Mouse (Mus musculus): ENCODE measurements around the gene Gm11639. TPM values are rescaled to one million over a fixed set of nuclear protein-coding genes. Genes with fewer than 3 reads are reported as not detected.

Gm11639 gene
- polyA plus RNA-seq, 1 experiment from 2014 or later, result not detected

- H3K4me2 ChIP-seq (replicated peaks; ENCODE audit: low read depth), result no peak overlapping the region
- H3K4me1 ChIP-seq (replicated peaks; ENCODE audit: control insufficient read depth, insufficient read depth, low read length), result no peaks in the 10 kb centered on the region
- no peaks in the 10 kb centered on the region for H3K27me3 ChIP-seq (replicated peaks; ENCODE audit: control insufficient read depth, insufficient read depth, low read length)
- no peaks in the 10 kb centered on the region for H3K9me3 ChIP-seq (ENCODE audit: control insufficient read depth)
- H3K36me3 ChIP-seq (ENCODE audit: control insufficient read depth, insufficient read depth), result no peaks in the 10 kb centered on the region
- TF ChIP-seq CTCF (IDR thresholded peaks at IDR 0.05; ENCODE audit: low read depth), result no peak
- H3K27ac ChIP-seq (ENCODE audit: low read depth, low read length), result no peak overlapping the region
- ATAC-seq, result no peak
- no peak overlapping the region for H3K9ac ChIP-seq (ENCODE audit: low read depth, low read length)
- 97% methylated on average over 1 of the region's 1 CpGs for WGBS
- no peak overlapping the region for H3K4me3 ChIP-seq (ENCODE audit: low read depth, low read length)
Observed at GRCm38 (mm10) chr11:104967862-104968261, 282.4 kb downstream of the Gm11639 start.

DNA sequence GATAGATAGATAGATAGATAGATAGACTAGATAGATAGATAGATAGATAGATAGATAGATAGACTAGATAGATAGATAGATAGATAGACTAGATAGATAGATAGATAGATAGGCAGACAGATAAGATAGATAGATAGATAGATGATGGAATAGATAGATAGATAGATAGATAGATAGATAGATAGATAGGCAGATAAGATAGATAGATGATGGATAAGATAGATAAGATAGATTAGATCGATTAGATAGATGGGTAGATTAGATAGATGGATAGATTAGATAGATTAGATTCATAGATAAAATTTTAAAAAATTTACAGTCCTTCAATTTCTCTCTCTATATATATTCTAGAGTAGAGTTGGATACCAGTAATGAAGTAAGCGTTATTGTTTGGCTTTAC lies 282.9 kb downstream of the Gm11639 start:
- WGBS, result 87% methylated on average over 2 of the region's 2 CpGs
- no peaks in the 10 kb centered on the region for H3K4me1 ChIP-seq (replicated peaks; ENCODE audit: control insufficient read depth, insufficient read depth, low read length)
- H3K4me2 ChIP-seq (replicated peaks; ENCODE audit: low read depth), result no peak overlapping the region
- H3K4me3 ChIP-seq (ENCODE audit: low read depth, low read length), result no peak overlapping the region
- no peak overlapping the region for H3K27ac ChIP-seq (ENCODE audit: low read depth, low read length)
- no peak for TF ChIP-seq CTCF (IDR thresholded peaks at IDR 0.05; ENCODE audit: low read depth)
- no peaks in the 10 kb centered on the region for H3K27me3 ChIP-seq (replicated peaks; ENCODE audit: control insufficient read depth, insufficient read depth, low read length)
- H3K9me3 ChIP-seq (ENCODE audit: control insufficient read depth), result no peaks in the 10 kb centered on the region
- ATAC-seq, result no peak
- H3K36me3 ChIP-seq (ENCODE audit: control insufficient read depth, insufficient read depth), result no peaks in the 10 kb centered on the region
- no peak overlapping the region for H3K9ac ChIP-seq (ENCODE audit: low read depth, low read length)

- H3K4me3 ChIP-seq (ENCODE audit: low read depth, low read length), result no peak overlapping the region
- no peaks in the 10 kb centered on the region for H3K36me3 ChIP-seq (ENCODE audit: control insufficient read depth, insufficient read depth)
- no peak for TF ChIP-seq CTCF (IDR thresholded peaks at IDR 0.05; ENCODE audit: low read depth)
- no peaks in the 10 kb centered on the region for H3K9me3 ChIP-seq (ENCODE audit: control insufficient read depth)
- 17% methylated on average over 4 of the region's 4 CpGs for WGBS
- H3K27me3 ChIP-seq (replicated peaks; ENCODE audit: control insufficient read depth, insufficient read depth, low read length), result no peaks in the 10 kb centered on the region
- no peaks in the 10 kb centered on the region for H3K4me1 ChIP-seq (replicated peaks; ENCODE audit: control insufficient read depth, insufficient read depth, low read length)
- H3K27ac ChIP-seq (ENCODE audit: low read depth, low read length), result no peak overlapping the region
- no peak for ATAC-seq
- H3K4me2 ChIP-seq (replicated peaks; ENCODE audit: low read depth), result no peak overlapping the region
- H3K9ac ChIP-seq (ENCODE audit: low read depth, low read length), result no peak overlapping the region
Observed at GRCm38 (mm10) chr11:104971322-104971721, 285.8 kb downstream of the Gm11639 start.

GRCm38 (mm10) chr11:104972480-104972879 lies 287.0 kb downstream of the Gm11639 start:
- no peaks in the 10 kb centered on the region for H3K27me3 ChIP-seq (replicated peaks; ENCODE audit: control insufficient read depth, insufficient read depth, low read length)
- H3K9ac ChIP-seq (ENCODE audit: low read depth, low read length), result no peak overlapping the region
- TF ChIP-seq CTCF (IDR thresholded peaks at IDR 0.05; ENCODE audit: low read depth), result no peak
- no peak overlapping the region for H3K4me2 ChIP-seq (replicated peaks; ENCODE audit: low read depth)
- H3K4me3 ChIP-seq (ENCODE audit: low read depth, low read length), result no peak overlapping the region
- no peaks in the 10 kb centered on the region for H3K4me1 ChIP-seq (replicated peaks; ENCODE audit: control insufficient read depth, insufficient read depth, low read length)
- no peak overlapping the region for H3K27ac ChIP-seq (ENCODE audit: low read depth, low read length)
- WGBS, result 68% methylated on average over 6 of the region's 8 CpGs
- no peaks in the 10 kb centered on the region for H3K9me3 ChIP-seq (ENCODE audit: control insufficient read depth)
- H3K36me3 ChIP-seq (ENCODE audit: control insufficient read depth, insufficient read depth), result no peaks in the 10 kb centered on the region
- no peak for ATAC-seq

DNA sequence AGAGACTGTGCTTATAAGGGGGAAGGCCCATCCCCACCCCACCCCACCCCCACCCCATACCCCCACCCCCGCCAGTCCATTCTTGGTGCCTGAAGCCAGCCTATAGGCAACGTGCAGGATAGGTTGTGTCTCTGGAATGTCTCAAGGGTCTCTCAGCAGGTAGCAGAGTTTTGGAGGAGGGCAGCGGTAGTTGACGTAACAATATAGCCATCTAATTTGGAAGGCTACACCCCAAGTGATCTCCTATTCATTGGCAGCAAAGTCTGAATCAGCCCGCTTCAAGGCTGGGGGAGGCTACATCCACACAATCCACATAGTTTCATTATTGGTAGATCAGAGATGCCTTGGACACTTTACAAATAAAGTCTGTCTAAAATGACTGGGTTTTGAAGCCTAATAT lies 292.5 kb downstream of the Gm11639 start:
- H3K4me3 ChIP-seq (ENCODE audit: low read depth, low read length), result no peak overlapping the region
- no peak for ATAC-seq
- 78% methylated on average over 5 of the region's 5 CpGs for WGBS
- no peaks in the 10 kb centered on the region for H3K4me1 ChIP-seq (replicated peaks; ENCODE audit: control insufficient read depth, insufficient read depth, low read length)
- no peaks in the 10 kb centered on the region for H3K36me3 ChIP-seq (ENCODE audit: control insufficient read depth, insufficient read depth)
- H3K9me3 ChIP-seq (ENCODE audit: control insufficient read depth), result no peaks in the 10 kb centered on the region
- no peak overlapping the region for H3K9ac ChIP-seq (ENCODE audit: low read depth, low read length)
- no peak overlapping the region for H3K4me2 ChIP-seq (replicated peaks; ENCODE audit: low read depth)
- H3K27me3 ChIP-seq (replicated peaks; ENCODE audit: control insufficient read depth, insufficient read depth, low read length), result 0 out of 2 replicates have a peak, but pooled peaks cover 4% of the 10 kb centered on the region
- no peak overlapping the region for H3K27ac ChIP-seq (ENCODE audit: low read depth, low read length)
- no peak for TF ChIP-seq CTCF (IDR thresholded peaks at IDR 0.05; ENCODE audit: low read depth)

GRCm38 (mm10) chr11:104981342-104982055 lies 296.0 kb downstream of the Gm11639 start:
- Histone ChIP-seq H3K27ac (ENCODE audit: low read depth, low read length) (no peak overlapping the region), H3K9ac (ENCODE audit: low read depth, low read length) (no peak overlapping the region), H3K27me3 (replicated peaks; ENCODE audit: control insufficient read depth, insufficient read depth, low read length) (0 out of 2 replicates have a peak, but pooled peaks cover 4% of the 10 kb centered on the region), H3K4me3 (ENCODE audit: low read depth, low read length) (no peak overlapping the region), H3K4me2 (replicated peaks; ENCODE audit: low read depth) (no peak overlapping the region), H3K4me1 (replicated peaks; ENCODE audit: control insufficient read depth, insufficient read depth, low read length) (no peaks in the 10 kb centered on the region), H3K9me3 (ENCODE audit: control insufficient read depth) (no peaks in the 10 kb centered on the region), H3K36me3 (ENCODE audit: control insufficient read depth, insufficient read depth) (no peaks in the 10 kb centered on the region)
- no peak for ATAC-seq
- no peak for TF ChIP-seq CTCF (IDR thresholded peaks at IDR 0.05; ENCODE audit: low read depth)
- WGBS, result 64% methylated on average over 15 of the region's 15 CpGs

Measured in intestine, postnatal 0 days (tissue).